Mouse (Mus musculus) liver, embryonic 13.5 days (tissue): ENCODE data around the gene Usp45. TPM values are rescaled to one million over a fixed set of nuclear protein-coding genes. Genes with fewer than 3 reads are reported as not detected.
"Not testable (repeated sequence)": the region's sequence is repeated elsewhere in the genome, so short reads cannot be mapped to it uniquely, and the experiment has no call there.

Experiments used
- ATAC-seq: fragments of 200-750 bp; cut with Nextera tagmentation; 2 replicates; pipeline ENCODE4 v1.8.0; 2017; ENCODE audit warnings: low read depth, mild to moderate bottlenecking, moderate number of reproducible peaks, moderate library complexity
- DNase-seq: peaks from one replicate; pipeline ENCODE4 v3.0.0; 2022
- H3K27ac ChIP-seq: fragments of 300-500 bp; sonication (generic); 2 replicates; pipeline ENCODE4 v1.5.1; 2015; ENCODE audit warnings: moderate library complexity, mild to moderate bottlenecking, inconsistent platforms
- H3K27me3 ChIP-seq: fragments of 300-500 bp; sonication (generic); 2 replicates; pipeline ENCODE4 v1.6.1; 2015; ENCODE audit warnings: mild to moderate bottlenecking, inconsistent platforms
- H3K36me3 ChIP-seq: fragments of 300-500 bp; sonication (generic); 2 replicates; pipeline ENCODE4 v1.6.1; 2015; ENCODE audit warnings: mild to moderate bottlenecking, inconsistent platforms
- H3K4me1 ChIP-seq: fragments of 300-500 bp; sonication (generic); replicated peaks from 2 replicates; pipeline ENCODE4 v1.6.1; 2015; ENCODE audit warnings: inconsistent platforms
- H3K4me2 ChIP-seq: fragments of 300-500 bp; sonication (generic); 2 replicates; pipeline ENCODE4 v1.6.1; 2015; ENCODE audit warnings: inconsistent platforms, mild to moderate bottlenecking, moderate library complexity
- H3K4me3 ChIP-seq: fragments of 300-500 bp; sonication (generic); replicated peaks from 2 replicates; pipeline ENCODE4 v1.5.1; 2015; ENCODE audit warnings: mild to moderate bottlenecking, inconsistent platforms
- H3K9ac ChIP-seq: fragments of 300-500 bp; sonication (generic); 2 replicates; pipeline ENCODE4 v1.6.1; 2015; ENCODE audit warnings: mild to moderate bottlenecking, inconsistent platforms
- H3K9me3 ChIP-seq: fragments of 300-500 bp; sonication (generic); replicated peaks from 2 replicates; pipeline ENCODE4 v1.6.1; 2016; ENCODE audit warnings: inconsistent platforms
- WGBS: fragments of 180-500 bp; shearing (Covaris S2); methylation state at CpG from one replicate; pipeline ENCODE4 v1.1.7; 2015; ENCODE audit not compliant: insufficient replicate concordance; 5-methylcytosine and 5-hydroxymethylcytosine counted together
- polyA plus RNA-seq: library from polyadenylated mRNA; unstranded; fragments of >200 nt; fragmentation: Nextera tagmentation; extraction: Ambion mirVana; gene quantifications from 2 replicates; pipeline ENCODE4 v1.2.1, GENCODE M21; 2015

Gene Usp45
- polyA plus RNA-seq, result 13.6 and 18.7 TPM in 2 replicates

GRCm38 (mm10) chr4:21766863-21767304 is at the start of gene Usp45, which contains the start of gene Tstd3:
Gene Usp45 (plus strand): TSS chr4:21767156.
Gene Tstd3 (minus strand): TSS chr4:21767212.
- WGBS, result 2% methylated on average over 17 of the region's 17 CpGs
- Histone ChIP-seq H3K4me3 (peak within 1 kb of the TSS; percentile 68), H3K36me3 (no peaks in the 10 kb centered on the region), H3K9me3 (no peaks in the 10 kb centered on the region), H3K9ac (peak within 1 kb of the TSS; percentile 79), H3K27ac (peak within 1 kb of the TSS; percentile 43), H3K4me2 (peak within 1 kb of the TSS; percentile 68), H3K4me1 (peaks cover 9% of the 10 kb centered on the region), H3K27me3 (no peaks in the 10 kb centered on the region)
- DNase-seq (peak; percentile 72), ATAC-seq (peak; percentile 87)

- H3K27ac ChIP-seq, result no peak overlapping the region
- ATAC-seq, result no peak
- no peaks in the 10 kb centered on the region for H3K9me3 ChIP-seq
- DNase-seq, result no peak
- no peak overlapping the region for H3K9ac ChIP-seq
- no peaks in the 10 kb centered on the region for H3K36me3 ChIP-seq
- 48% methylated on average over 7 of the region's 7 CpGs for WGBS
- H3K4me1 ChIP-seq, result no peaks in the 10 kb centered on the region
- H3K4me2 ChIP-seq, result no peak overlapping the region
- 0 out of 2 replicates have a peak, but pooled peaks cover 5% of the 10 kb centered on the region for H3K27me3 ChIP-seq
- H3K4me3 ChIP-seq, result no peak overlapping the region
Measured at GRCm38 (mm10) chr4:21722752-21723334, 44.1 kb upstream of the Usp45 start.

GRCm38 (mm10) chr4:21726912-21727614 is 39.9 kb upstream of the Usp45 start:
- Histone ChIP-seq H3K4me2 (peak overlapping the region; percentile 77), H3K27me3 (0 out of 2 replicates have a peak, but pooled peaks cover 4% of the 10 kb centered on the region), H3K9ac (peak overlapping the region; percentile 89), H3K36me3 (no peaks in the 10 kb centered on the region), H3K4me1 (peaks cover 12% of the 10 kb centered on the region), H3K9me3 (no peaks in the 10 kb centered on the region), H3K4me3 (peak overlapping the region; percentile 91), H3K27ac (peak overlapping the region; percentile 82)
- peak; percentile 51 for DNase-seq
- WGBS, result 1% methylated on average over 22 of the region's 22 CpGs
- ATAC-seq, result peak; percentile 38

GRCm38 (mm10) chr4:21727615-21728165 is 39.3 kb upstream of the Usp45 start, which contains the start of gene Ccnc:
Gene Ccnc (plus strand): TSS chr4:21727701.
- no peaks in the 10 kb centered on the region for H3K9me3 ChIP-seq
- DNase-seq (peak; percentile 90), ATAC-seq (peak; percentile 99)
- H3K4me3 ChIP-seq, result peak within 1 kb of the TSS; percentile 91
- H3K9ac ChIP-seq, result peak within 1 kb of the TSS; percentile 89
- H3K4me1 ChIP-seq, result peaks cover 12% of the 10 kb centered on the region
- H3K27me3 ChIP-seq, result 0 out of 2 replicates have a peak, but pooled peaks cover 4% of the 10 kb centered on the region
- H3K36me3 ChIP-seq, result peaks cover under 1% of the 10 kb centered on the region; the same call in 1 of the 2 replicates
- H3K4me2 ChIP-seq, result peak within 1 kb of the TSS; percentile 77
- H3K27ac ChIP-seq, result peak within 1 kb of the TSS; percentile 82
- WGBS, result under 1% methylated on average over 37 of the region's 37 CpGs

DNA sequence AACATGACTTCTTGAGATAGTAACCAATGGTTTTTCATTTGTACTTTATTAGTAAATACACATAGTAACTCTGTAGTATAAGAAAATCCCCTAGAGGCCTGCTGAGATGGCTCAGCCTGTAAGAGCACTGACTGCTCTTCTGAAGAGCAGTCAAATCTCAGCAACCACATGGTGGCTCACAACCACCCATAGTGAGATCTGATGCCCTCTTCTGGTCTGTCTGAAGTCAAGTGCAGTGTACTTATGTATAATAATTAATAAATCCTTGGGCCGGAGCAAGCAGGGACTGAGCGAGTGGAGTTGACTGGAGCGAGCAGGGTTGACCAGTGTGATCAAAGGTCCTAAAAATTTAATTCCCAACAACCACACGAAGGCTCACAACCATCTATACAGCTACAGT is 27.8 kb upstream of the Usp45 start:
- WGBS, result 76% methylated on average over 4 of the region's 4 CpGs
- DNase-seq, result no peak

DNA sequence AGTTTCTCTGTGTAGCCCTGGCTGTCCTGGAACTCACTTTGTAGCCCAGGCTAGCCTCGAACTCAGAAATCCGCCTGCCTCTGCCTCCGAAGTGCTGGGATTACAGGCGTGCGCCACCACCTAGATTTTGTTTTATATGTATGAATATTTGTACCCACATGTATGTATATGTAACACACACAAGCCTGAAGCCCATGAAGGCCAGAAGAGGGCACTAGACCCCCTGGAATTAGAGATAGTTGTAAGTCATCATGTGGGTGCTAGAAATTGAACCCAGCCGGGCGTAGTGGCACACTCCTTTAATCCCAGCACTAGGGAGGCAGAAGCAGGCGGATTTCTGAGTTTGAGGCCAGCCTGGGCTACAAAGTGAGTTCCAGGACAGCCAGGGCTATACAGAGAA is 22.8 kb upstream of the Usp45 start:
- peaks cover 18% of the 10 kb centered on the region; the same call in 1 of the 2 replicates for H3K36me3 ChIP-seq
- H3K4me1 ChIP-seq, H3K9me3 ChIP-seq, H3K9ac ChIP-seq, H3K4me2 ChIP-seq, H3K27ac ChIP-seq, H3K27me3 ChIP-seq, ATAC-seq, H3K4me3 ChIP-seq, DNase-seq: not testable (repeated sequence)
- 79% methylated on average over 8 of the region's 8 CpGs for WGBS

More for the DNA sequence above, 27.8 kb upstream of the Usp45 start:
- H3K4me1 ChIP-seq, result no peaks in the 10 kb centered on the region
- H3K9ac ChIP-seq, result no peak overlapping the region
- H3K4me2 ChIP-seq, result no peak overlapping the region
- H3K27ac ChIP-seq, result no peak overlapping the region
- H3K27me3 ChIP-seq, result no peaks in the 10 kb centered on the region
- no peak for ATAC-seq
- no peaks in the 10 kb centered on the region for H3K9me3 ChIP-seq
- H3K4me3 ChIP-seq, result no peak overlapping the region
- H3K36me3 ChIP-seq, result peaks cover 14% of the 10 kb centered on the region; the same call in 1 of the 2 replicates

- 79% methylated on average over 5 of the region's 5 CpGs for WGBS
Measured at GRCm38 (mm10) chr4:21745723-21746122, 21.2 kb upstream of the Usp45 start.

GRCm38 (mm10) chr4:21755123-21755789 is 11.7 kb upstream of the Usp45 start:
- Histone ChIP-seq H3K36me3 (peaks cover 7% of the 10 kb centered on the region), H3K4me2 (no peak overlapping the region), H3K4me3 (no peak overlapping the region), H3K27ac (0 out of 2 replicates have a peak overlapping the region, but pooled peaks have one; percentile 23), H3K27me3 (no peaks in the 10 kb centered on the region), H3K4me1 (peaks cover 10% of the 10 kb centered on the region), H3K9ac (no peak overlapping the region), H3K9me3 (no peaks in the 10 kb centered on the region)
- ATAC-seq (peak; percentile 90), DNase-seq (no peak)
- 32% methylated on average over 4 of the region's 4 CpGs for WGBS

More at GRCm38 (mm10) chr4:21745723-21746122, 21.2 kb upstream of the Usp45 start:
- ATAC-seq (no peak), DNase-seq (no peak)
- Histone ChIP-seq H3K36me3 (peaks cover 18% of the 10 kb centered on the region; the same call in 1 of the 2 replicates), H3K4me2 (no peak overlapping the region), H3K9me3 (no peaks in the 10 kb centered on the region), H3K27me3 (no peaks in the 10 kb centered on the region), H3K4me3 (no peak overlapping the region), H3K9ac (no peak overlapping the region), H3K4me1 (no peaks in the 10 kb centered on the region), H3K27ac (no peak overlapping the region)

DNA sequence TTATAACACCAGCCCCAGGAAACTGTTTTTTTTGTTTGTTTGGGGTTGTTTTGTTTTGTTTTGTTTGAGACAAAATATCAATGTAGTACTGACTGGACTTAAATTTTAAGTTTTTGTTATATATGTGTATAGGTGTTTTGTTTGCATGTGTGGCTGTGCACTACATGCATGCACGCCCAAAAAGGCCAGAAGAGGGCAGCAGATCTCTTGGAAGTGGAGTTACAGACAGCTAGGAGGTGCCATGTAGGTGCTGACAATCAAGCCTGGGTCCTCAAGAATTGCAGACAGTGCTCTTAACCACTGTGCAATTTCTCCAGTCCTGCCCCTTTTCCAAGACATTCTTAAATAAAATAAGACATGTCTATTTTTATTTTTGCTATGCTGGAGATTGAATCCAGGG is 8.1 kb upstream of the Usp45 start:
- H3K36me3 ChIP-seq, result peaks cover 7% of the 10 kb centered on the region
- WGBS, result 36% methylated on average over 1 of the region's 1 CpGs
- ATAC-seq (no peak), DNase-seq (no peak)
- no peak overlapping the region for H3K4me3 ChIP-seq
- H3K9ac ChIP-seq, result no peak overlapping the region
- H3K27me3 ChIP-seq, result no peaks in the 10 kb centered on the region
- no peak overlapping the region for H3K4me2 ChIP-seq
- no peak overlapping the region for H3K27ac ChIP-seq
- H3K4me1 ChIP-seq, result peaks cover 10% of the 10 kb centered on the region
- H3K9me3 ChIP-seq, result no peaks in the 10 kb centered on the region

DNA sequence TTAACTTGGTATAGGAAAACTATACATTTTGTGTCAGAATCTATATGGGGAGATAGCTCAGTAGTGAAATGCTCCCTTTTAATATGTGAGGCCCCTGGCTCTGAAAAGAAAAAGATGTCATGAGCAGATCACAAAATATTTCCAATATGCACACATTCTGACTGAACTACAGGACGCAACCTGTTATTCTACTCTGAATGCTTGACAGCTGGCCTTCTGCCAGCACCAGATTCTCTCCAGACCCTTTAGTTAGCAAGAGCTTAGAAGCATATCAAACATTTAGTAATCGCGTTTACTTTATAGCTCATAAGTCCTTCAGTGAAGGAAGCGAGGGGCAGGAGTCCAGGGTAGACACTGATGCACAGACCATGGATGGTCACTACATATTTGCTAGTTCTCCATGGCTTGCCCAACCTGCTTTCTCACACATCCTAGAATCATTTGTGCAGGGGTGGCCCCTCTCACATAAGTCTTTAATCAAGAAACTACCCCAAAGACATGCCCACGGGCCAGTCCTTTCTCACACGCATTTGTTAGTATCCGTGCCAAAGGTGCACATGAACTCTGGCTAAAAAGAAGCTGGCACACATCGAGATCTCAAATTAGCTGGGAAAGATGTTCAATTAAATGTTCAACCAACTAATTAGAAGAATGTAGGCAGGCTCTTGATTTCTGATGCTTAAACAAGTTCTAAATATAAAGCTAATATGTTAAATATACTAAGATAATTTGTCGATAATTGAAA is 5.4 kb upstream of the Usp45 start:
- WGBS, result 83% methylated on average over 9 of the region's 9 CpGs
- H3K27me3 ChIP-seq, result no peaks in the 10 kb centered on the region
- peaks cover 7% of the 10 kb centered on the region for H3K36me3 ChIP-seq
- ATAC-seq (no peak), DNase-seq (no peak)
- no peak overlapping the region for H3K27ac ChIP-seq
- no peak overlapping the region for H3K4me3 ChIP-seq
- H3K9me3 ChIP-seq, result no peaks in the 10 kb centered on the region
- no peak overlapping the region for H3K9ac ChIP-seq
- H3K4me2 ChIP-seq, result no peak overlapping the region
- peaks cover 6% of the 10 kb centered on the region for H3K4me1 ChIP-seq
